Mouse (Mus musculus) monocyte, adult 5-6 weeks (primary cell): Measurements from ENCODE around the gene Zbtb41. TPM values are rescaled to one million over a fixed set of nuclear protein-coding genes. Genes with fewer than 3 reads are reported as not detected.

ENCODE experiments used
- ATAC-seq: fragments of 153-309, 156-312 bp; replicated peaks from 2 replicates; pipeline ENCODE4 v1.8.0; 2017; ENCODE audit warnings: mild to moderate bottlenecking; ENCODE audit not compliant: low TSS enrichment, insufficient number of reproducible peaks, severe bottlenecking, poor library complexity, low FRiP score
- total RNA-seq: library from RNA; stranded (forward); fragments of 200-1000, 200-491, 200-594 nt; gene quantifications from 3 replicates; pipeline ENCODE4 v1.2.3, GENCODE M21; 2017

Gene Zbtb41
- total RNA-seq, 1 experiment from 2014 or later = 17.3 TPM

DNA sequence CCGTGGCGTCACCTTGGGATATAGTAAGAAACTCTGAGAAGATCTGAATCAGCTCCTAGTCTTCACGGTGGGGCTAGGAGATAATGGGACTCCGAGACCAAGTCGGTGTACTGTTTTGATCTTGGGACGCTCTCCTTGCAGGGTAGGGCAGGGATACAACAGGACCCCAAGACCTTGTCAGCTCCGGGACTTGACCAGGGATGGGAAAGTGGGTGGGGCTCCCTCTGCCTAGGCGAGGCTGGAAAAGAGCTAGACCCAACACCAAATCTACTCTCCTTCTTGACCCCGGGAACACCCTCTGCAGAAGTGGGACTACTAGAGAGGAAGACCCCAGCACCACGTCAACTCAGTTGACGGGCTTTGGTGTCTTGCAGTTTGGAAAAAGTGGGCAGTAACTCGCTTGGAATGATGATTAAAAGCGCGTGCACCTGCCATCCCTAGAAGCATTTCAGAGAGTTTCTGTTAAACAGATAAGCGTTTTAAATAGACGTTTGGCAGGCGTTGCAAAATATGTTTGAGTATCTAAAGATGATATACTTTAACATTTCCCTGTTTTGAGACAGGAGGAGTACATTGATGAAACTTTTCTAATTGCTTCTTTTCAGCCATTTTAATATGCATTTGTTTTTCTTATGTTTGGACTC is 33.3 kb downstream of the Zbtb41 start:
- ATAC-seq = no peak; the same call in 1 of the 2 replicates

DNA sequence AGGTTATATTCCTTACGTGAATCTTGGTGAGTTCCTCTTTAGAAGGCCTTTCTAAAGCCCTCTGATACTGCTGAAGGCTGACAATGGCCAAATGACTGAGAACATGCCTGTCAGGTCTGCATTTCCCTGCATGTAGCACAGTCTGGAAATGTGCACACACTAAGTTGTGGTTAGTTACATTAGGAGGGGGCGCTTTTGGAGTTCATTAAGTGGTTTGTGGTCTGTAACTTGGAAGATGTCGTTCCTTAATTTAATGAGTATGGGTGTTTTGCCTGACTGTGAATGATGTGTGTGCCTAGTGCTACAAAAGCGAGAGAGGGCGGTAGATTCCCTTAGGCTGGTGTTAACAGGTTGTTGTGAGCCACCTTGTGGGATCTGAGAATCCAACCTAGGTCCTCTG is 38.7 kb downstream of the Zbtb41 start:
- no peak for ATAC-seq

DNA sequence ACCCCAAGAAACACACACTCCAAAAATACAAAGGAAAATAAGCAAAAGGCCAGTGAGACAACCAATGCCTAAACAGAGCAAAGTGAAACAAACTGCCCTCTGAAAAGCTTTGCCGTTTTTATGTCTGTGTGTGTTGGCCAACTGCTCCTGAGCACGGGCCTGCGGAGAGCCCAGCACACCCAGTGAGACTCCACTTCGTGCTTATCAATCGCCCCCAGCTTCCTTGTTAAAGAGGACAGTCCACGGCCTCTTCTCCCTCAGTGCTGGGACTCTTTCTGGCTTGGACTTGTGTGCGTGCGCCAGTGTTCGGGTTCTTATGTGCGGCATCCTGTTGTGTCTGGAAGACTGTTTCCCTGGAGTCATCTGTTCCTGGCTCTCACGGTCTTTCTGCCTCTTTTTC is 43.8 kb downstream of the Zbtb41 start:
- ATAC-seq = no peak

DNA sequence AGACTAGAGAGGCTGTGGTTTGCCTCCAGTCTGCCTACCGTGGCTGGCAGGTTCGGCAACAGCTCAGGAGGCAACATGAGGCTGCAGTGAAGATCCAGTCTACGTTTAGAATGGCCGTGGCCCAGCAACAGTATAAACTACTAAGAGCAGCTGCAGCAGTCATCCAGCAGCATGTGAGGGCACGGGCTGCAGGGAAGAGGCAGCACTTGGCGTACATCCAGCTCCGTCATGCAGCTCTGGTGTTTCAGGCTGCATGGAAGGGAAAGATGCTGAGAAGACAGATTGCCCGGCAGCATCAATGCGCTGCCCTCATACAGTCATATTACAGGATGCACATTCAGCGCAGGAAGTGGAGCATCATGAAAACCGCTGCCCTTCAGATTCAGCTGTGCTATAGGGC is 56.8 kb downstream of the Zbtb41 start:
- no peak for ATAC-seq

DNA sequence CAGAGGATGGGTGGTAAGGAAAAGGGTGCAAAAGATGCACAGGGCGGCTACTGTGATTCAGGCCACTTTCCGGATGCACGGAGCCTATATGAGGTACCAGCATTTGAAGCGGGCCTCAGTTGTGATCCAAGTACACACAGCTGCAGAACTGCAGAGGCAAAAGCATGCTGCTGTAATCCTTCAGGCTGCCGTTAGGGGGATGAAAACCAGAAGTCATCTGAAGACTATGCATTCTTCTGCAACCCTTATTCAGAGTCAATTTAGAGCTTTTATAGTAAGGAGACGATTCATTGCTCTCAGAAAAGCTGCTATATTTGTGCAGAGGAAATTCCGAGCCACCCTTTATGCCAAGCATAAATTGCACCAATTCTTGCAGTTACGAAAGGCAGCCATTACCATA is 58.2 kb downstream of the Zbtb41 start:
- ATAC-seq = no peak

DNA sequence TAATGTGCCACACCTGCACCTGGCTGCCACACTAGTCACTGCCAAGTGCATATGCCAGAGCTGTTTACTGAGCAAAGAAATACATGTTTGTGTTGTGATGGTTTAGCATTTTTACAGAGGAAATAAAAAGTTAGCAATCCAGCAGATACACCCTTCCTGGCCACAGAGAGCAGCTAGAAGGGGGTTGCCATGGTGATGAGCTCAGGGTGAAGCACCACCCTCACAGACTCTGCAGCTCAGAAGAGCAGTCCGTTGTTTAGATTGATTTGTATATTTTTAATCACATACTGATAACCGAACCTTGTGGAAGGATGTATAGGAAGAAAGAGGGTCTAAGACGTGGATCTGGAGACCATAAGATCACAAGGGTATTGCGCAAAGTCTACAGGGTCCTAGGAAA is 59.1 kb downstream of the Zbtb41 start:
- ATAC-seq = no peak

DNA sequence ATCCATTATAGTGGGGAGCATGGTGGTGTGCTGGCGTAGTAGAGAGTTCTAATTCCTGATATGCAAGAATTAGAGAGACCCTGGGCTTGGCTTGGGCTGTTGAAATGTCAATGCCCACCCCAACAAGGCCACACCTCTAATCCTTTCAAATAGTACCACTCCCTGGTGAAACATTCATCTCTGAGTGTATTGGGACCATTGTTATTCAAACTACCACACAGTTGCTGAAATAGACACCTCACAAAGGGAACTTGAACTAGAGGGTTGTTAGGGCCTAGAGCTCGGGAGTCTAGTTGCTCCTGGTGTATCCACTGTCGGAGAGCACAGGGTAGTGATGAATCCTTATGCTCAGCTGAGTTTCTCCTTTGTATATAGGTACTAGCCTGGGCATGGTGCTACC is 72.5 kb downstream of the Zbtb41 start:
- ATAC-seq = no peak

DNA sequence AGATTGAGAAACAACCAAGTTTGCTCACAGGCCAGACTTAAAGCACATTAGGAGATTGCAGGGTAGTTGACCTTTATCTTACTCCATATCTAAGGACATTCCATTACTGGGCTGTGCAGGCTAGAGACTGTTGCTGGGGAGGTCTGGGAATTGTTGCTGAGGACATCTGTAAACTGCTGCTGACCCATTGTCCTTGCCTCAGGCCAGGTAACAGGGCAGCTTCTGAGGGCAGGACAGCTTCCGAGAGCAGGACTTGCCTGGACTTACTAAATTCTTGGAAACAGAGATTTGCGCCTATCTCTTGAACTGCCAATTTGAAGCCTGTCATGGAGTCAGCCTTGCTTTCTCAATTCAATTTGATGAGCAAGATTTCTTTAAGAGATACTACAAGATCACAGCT is 73.3 kb downstream of the Zbtb41 start:
- ATAC-seq = no peak

DNA sequence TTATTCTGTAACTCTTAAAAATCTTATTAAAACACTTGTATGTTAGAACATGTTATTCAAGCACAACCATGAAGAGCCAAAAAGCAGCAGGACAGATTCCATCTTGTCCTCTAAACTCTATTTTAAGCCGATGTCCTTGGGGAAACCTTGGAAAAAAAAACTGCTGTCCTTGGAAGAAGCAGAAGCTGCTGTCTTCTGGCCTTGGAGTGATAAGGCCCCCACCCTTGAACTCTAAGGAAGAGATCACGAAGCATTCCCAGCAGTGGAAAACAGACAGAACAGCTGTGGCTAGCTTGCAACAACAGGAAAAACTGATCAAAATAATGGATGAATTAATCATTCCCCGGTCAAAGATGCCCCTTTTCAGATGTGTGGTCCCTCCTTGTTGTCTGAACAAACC is 74.1 kb downstream of the Zbtb41 start:
- ATAC-seq = no peak

DNA sequence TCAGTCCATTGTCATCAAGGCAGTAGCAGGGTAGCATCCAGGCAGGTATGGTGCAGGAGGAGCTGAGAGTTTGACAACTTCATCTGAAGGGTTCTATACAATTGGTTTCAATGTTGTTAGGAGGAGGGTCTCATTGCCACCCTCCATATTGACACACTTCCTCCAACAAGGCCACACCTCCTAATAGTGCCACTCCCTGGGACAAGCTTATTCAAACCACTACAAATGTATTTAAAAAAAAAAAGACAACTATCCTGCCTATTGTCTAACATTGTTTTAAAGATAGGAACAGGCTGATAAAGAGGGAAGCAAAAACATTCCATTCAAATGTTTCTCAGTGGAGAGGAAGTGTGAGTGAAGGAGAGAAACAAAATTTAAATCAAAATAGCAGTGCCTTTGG is 77.7 kb downstream of the Zbtb41 start:
- ATAC-seq = no peak

DNA sequence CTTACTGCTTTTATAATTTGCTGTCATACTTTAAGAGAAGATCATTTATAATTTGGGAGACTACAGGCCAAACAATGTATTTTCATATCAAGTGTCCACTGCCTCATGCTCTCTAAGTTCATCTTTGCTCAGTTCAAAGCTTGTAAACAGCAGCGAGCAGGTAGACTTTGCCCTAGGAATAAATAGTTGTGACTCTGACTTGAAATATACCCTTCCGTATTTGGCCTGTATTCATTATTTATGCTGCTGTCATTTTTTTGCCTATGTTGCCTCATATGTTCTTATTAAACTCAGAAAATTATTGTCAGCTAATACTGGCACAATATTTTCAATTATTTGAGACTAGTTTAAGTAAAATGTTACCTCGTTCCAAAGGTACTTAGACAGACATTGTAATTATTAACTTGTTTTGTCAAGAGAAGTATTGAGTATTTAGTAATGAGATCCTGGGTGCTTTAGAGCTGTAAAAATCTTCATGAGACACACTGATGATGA is 79.2 kb downstream of the Zbtb41 start, which contains the start of gene F13b:
TSS of gene F13b (plus strand) at position 445 of the 495 bp plus-strand sequence.
- ATAC-seq = no peak

Other genes with a start within 250 kb of the Zbtb41 start
- not detected in 3 replicates for gene Crb1, start 45.2 kb upstream of the Zbtb41 start, total RNA-seq
- 0.43 to 1.3 TPM (median 0.48 TPM) in 3 replicates for gene Aspm, start 32.5 kb downstream of the Zbtb41 start, total RNA-seq
- gene F13b, start 79.4 kb downstream of the Zbtb41 start, total RNA-seq = not detected in 3 replicates
- not detected in 3 replicates for gene Cfhr1, start 138.0 kb downstream of the Zbtb41 start, total RNA-seq